Comparison of ENCODE assay signal across 9 mouse cellular contexts in genomic region chr6:52203371-52204049, GRCm38 (mm10). TPM values are rescaled to one million over a fixed set of nuclear protein-coding genes. Genes with fewer than 3 reads are reported as not detected.
DNase-seq lines count a peak whose midpoint lies in the region; ATAC-seq and TF ChIP-seq lines count a peak whose summit lies in the region.
"Had no signal": no experiment of that assay in that cellular context is flagged by ENCODE, and none has a peak within 500 bp of the region (broad histone marks: within the 10 kb centered on the region; RNA-seq: fewer than 3 reads in every experiment).

No protein-coding gene starts in this region.

- WGBS in heart, embryonic 13.5 days: under 1% methylated on average over 46 of the region's 46 CpGs
- whole genome bisulfite sequencing in forebrain, embryonic 12.5 days: under 1% methylated on average over 40 of the region's 46 CpGs
- WGBS in kidney, postnatal 0 days: 6% methylated on average over 44 of the region's 46 CpGs
- under 1% methylated on average over 43 of the region's 46 CpGs for WGBS in neural tube, embryonic 11.5 days

- intact Hi-C loops in heart, postnatal 25 days (cut with DNase I): no loop called here

- no peaks in the 10 kb centered on the region for H3K9me3 ChIP-seq in heart, embryonic 13.5 days
- no peaks in the 10 kb centered on the region for H3K9me3 ChIP-seq in forebrain, embryonic 12.5 days
- H3K9me3 ChIP-seq in kidney, postnatal 0 days (replicated peaks; ENCODE audit: low read length): no peaks in the 10 kb centered on the region
- no peaks in the 10 kb centered on the region for H3K9me3 ChIP-seq in neural tube, embryonic 11.5 days (ENCODE audit: control insufficient read depth, low read length)

- ATAC-seq in heart, embryonic 13.5 days (ENCODE audit: extremely low read depth, insufficient number of reproducible peaks, low FRiP score, low TSS enrichment): no peak
- no peak for ATAC-seq in forebrain, embryonic 12.5 days (ENCODE audit: low FRiP score)
- peak; percentile 6; the same call in 1 of the 2 replicates for ATAC-seq in kidney, postnatal 0 days (replicated peaks; ENCODE audit: low FRiP score, low read depth)
- peak; percentile 48; the same call in 1 of the 2 replicates for ATAC-seq in neural tube, embryonic 11.5 days (ENCODE audit: insufficient read depth, low FRiP score, low TSS enrichment)
- no peak for ATAC-seq in CD4-positive, CD25-positive, alpha-beta regulatory T cell, adult 4 months

- H3K4me2 ChIP-seq in heart, embryonic 13.5 days: peak overlapping the region; percentile 67
- H3K4me2 ChIP-seq in forebrain, embryonic 12.5 days: peak overlapping the region; percentile 24
- H3K4me2 ChIP-seq in kidney, postnatal 0 days (ENCODE audit: low read length): peak overlapping the region; percentile 89
- peak overlapping the region; percentile 99 for H3K4me2 ChIP-seq in neural tube, embryonic 11.5 days (ENCODE audit: low read depth)

- peak overlapping the region; percentile 80 for H3K9ac ChIP-seq in heart, embryonic 13.5 days
- H3K9ac ChIP-seq in forebrain, embryonic 12.5 days: no peak overlapping the region
- peak overlapping the region; percentile 76 for H3K9ac ChIP-seq in kidney, postnatal 0 days (ENCODE audit: low read depth, low read length)
- H3K9ac ChIP-seq in neural tube, embryonic 11.5 days (ENCODE audit: low read length): peak overlapping the region; percentile 98

- no peak for DNase-seq in heart, postnatal 25 days (ENCODE audit: low spot score)
- DNase-seq in kidney, postnatal 0 days (ENCODE audit: low spot score): no peak
- DNase-seq in neural tube, embryonic 11.5 days (ENCODE audit: low spot score): peak; percentile 72
- DNase-seq in thymus, postnatal 4 days: no peak
- no peak for DNase-seq in retina, embryonic 14.5 days (ENCODE audit: low spot score)

- peak overlapping the region; percentile 13; the same call in 1 of the 2 replicates for H3K27ac ChIP-seq in heart, embryonic 13.5 days (replicated peaks)
- H3K27ac ChIP-seq in forebrain, embryonic 12.5 days: no peak overlapping the region
- H3K27ac ChIP-seq in kidney, postnatal 0 days: peak overlapping the region; percentile 74
- peak overlapping the region; percentile 100 for H3K27ac ChIP-seq in neural tube, embryonic 11.5 days (ENCODE audit: low read depth, low read length)

- 0 out of 2 replicates have a peak, but pooled peaks have one; percentile 1 for TF ChIP-seq CTCF in kidney, postnatal 0 days (IDR thresholded peaks at IDR 0.05; ENCODE audit: low read depth)

- no peaks in the 10 kb centered on the region for H3K36me3 ChIP-seq in heart, embryonic 13.5 days
- H3K36me3 ChIP-seq in forebrain, embryonic 12.5 days (replicated peaks): no peaks in the 10 kb centered on the region
- 0 out of 2 replicates have a peak, but pooled peaks cover 10% of the 10 kb centered on the region for H3K36me3 ChIP-seq in kidney, postnatal 0 days (ENCODE audit: insufficient read depth, low read length)
- peaks cover 15% of the 10 kb centered on the region for H3K36me3 ChIP-seq in neural tube, embryonic 11.5 days (ENCODE audit: control insufficient read depth, insufficient read depth, low read length)

- peaks cover 24% of the 10 kb centered on the region for H3K4me1 ChIP-seq in heart, embryonic 13.5 days
- H3K4me1 ChIP-seq in forebrain, embryonic 12.5 days: peaks cover 12% of the 10 kb centered on the region; the same call in 1 of the 2 replicates
- H3K4me1 ChIP-seq in kidney, postnatal 0 days (replicated peaks; ENCODE audit: insufficient read depth, low read length): peaks cover 32% of the 10 kb centered on the region
- H3K4me1 ChIP-seq in neural tube, embryonic 11.5 days (ENCODE audit: control insufficient read depth, insufficient read depth, low read length): peaks cover 57% of the 10 kb centered on the region

- peak overlapping the region; percentile 56 for H3K4me3 ChIP-seq in heart, embryonic 13.5 days
- H3K4me3 ChIP-seq in forebrain, embryonic 12.5 days (replicated peaks): peak overlapping the region; percentile 25
- peak overlapping the region; percentile 59 for H3K4me3 ChIP-seq in kidney, postnatal 0 days (replicated peaks; ENCODE audit: low read depth, low read length)
- peak overlapping the region; percentile 87 for H3K4me3 ChIP-seq in neural tube, embryonic 11.5 days (ENCODE audit: low read depth, low read length)

- peaks cover 100% of the 10 kb centered on the region for H3K27me3 ChIP-seq in heart, embryonic 13.5 days (replicated peaks)
- H3K27me3 ChIP-seq in forebrain, embryonic 12.5 days: peaks cover 99% of the 10 kb centered on the region
- H3K27me3 ChIP-seq in kidney, postnatal 0 days (ENCODE audit: insufficient read depth, low read length): no peaks in the 10 kb centered on the region
- H3K27me3 ChIP-seq in neural tube, embryonic 11.5 days (ENCODE audit: control insufficient read depth, insufficient read depth, low read length): no peaks in the 10 kb centered on the region

RNA-seq across cellular contexts. Expression of gene Hoxa5, which starts 0.9 kb away (rescaled TPM):
- polyA plus RNA-seq in heart, embryonic 13.5 days (2015; fragmentation: Nextera tagmentation; extraction: Ambion mirVana): 3.6 and 5.9 TPM in 2 replicates
- 1 to 10 TPM in 1 of 2 experiments, under 1 TPM in 1; 0.52 to 1.3 TPM for total RNA-seq in heart, postnatal 25 days (2021)
- polyA plus RNA-seq in forebrain, embryonic 12.5 days (2016; fragmentation: Nextera tagmentation; extraction: Ambion mirVana): not detected in 2 replicates
- 9.7 and 10.4 TPM in 2 replicates for polyA plus RNA-seq in kidney, postnatal 0 days (2015; fragmentation: Nextera tagmentation; extraction: Ambion mirVana)
- polyA plus RNA-seq in neural tube, embryonic 11.5 days (2014; fragmentation: Nextera tagmentation; extraction: Ambion mirVana): 53.4 and 56.5 TPM in 2 replicates
- polyA plus RNA-seq in CD4-positive, CD25-positive, alpha-beta regulatory T cell, adult 4 months (2017; shearing (Covaris generic)): not detected

RNA-seq across cellular contexts. Expression of gene Hoxa6, which starts 5.0 kb away (rescaled TPM):
- 0.40 TPM in 1 of 2 replicates, not detected in the other for polyA plus RNA-seq in heart, embryonic 13.5 days (2015; fragmentation: Nextera tagmentation; extraction: Ambion mirVana)
- not detected for total RNA-seq in heart, postnatal 25 days (2021)
- polyA plus RNA-seq in forebrain, embryonic 12.5 days (2016; fragmentation: Nextera tagmentation; extraction: Ambion mirVana): not detected in 2 replicates
- polyA plus RNA-seq in kidney, postnatal 0 days (2015; fragmentation: Nextera tagmentation; extraction: Ambion mirVana): 2.8 and 3.0 TPM in 2 replicates
- polyA plus RNA-seq in neural tube, embryonic 11.5 days (2014; fragmentation: Nextera tagmentation; extraction: Ambion mirVana): 16.0 and 18.8 TPM in 2 replicates
- polyA plus RNA-seq in CD4-positive, CD25-positive, alpha-beta regulatory T cell, adult 4 months (2017; shearing (Covaris generic)): not detected

RNA-seq across cellular contexts. Expression of gene Hoxa3, which starts 9.6 kb away (rescaled TPM):
- 0.99 and 1.2 TPM in 2 replicates for polyA plus RNA-seq in heart, embryonic 13.5 days (2015; fragmentation: Nextera tagmentation; extraction: Ambion mirVana)
- 1 to 10 TPM in 1 of 2 experiments, under 1 TPM in 1; 0.48 to 1.0 TPM for total RNA-seq in heart, postnatal 25 days (2021)
- 0.32 TPM in 1 of 2 replicates, not detected in the other for polyA plus RNA-seq in forebrain, embryonic 12.5 days (2016; fragmentation: Nextera tagmentation; extraction: Ambion mirVana)
- polyA plus RNA-seq in kidney, postnatal 0 days (2015; fragmentation: Nextera tagmentation; extraction: Ambion mirVana): 4.8 and 6.0 TPM in 2 replicates
- 20.2 TPM in 2 replicates for polyA plus RNA-seq in neural tube, embryonic 11.5 days (2014; fragmentation: Nextera tagmentation; extraction: Ambion mirVana)
- under 1 TPM in 1 of 2 experiments, not detected in 1; 0.15 TPM for polyA plus RNA-seq in CD4-positive, CD25-positive, alpha-beta regulatory T cell, adult 4 months (2017; shearing (Covaris generic))

RNA-seq across cellular contexts. Expression of gene Gm28308, which starts 9.6 kb away (rescaled TPM):
- polyA plus RNA-seq in heart, embryonic 13.5 days (2015; fragmentation: Nextera tagmentation; extraction: Ambion mirVana): not detected in 2 replicates
- not detected for total RNA-seq in heart, postnatal 25 days (2021)
- polyA plus RNA-seq in forebrain, embryonic 12.5 days (2016; fragmentation: Nextera tagmentation; extraction: Ambion mirVana): not detected in 2 replicates
- polyA plus RNA-seq in kidney, postnatal 0 days (2015; fragmentation: Nextera tagmentation; extraction: Ambion mirVana): 0.66 and 2.1 TPM in 2 replicates
- polyA plus RNA-seq in neural tube, embryonic 11.5 days (2014; fragmentation: Nextera tagmentation; extraction: Ambion mirVana): not detected in 2 replicates
- not detected for polyA plus RNA-seq in CD4-positive, CD25-positive, alpha-beta regulatory T cell, adult 4 months (2017; shearing (Covaris generic))
- total RNA-seq: hematopoietic stem cell, adult 5-6 weeks had no signal

RNA-seq across cellular contexts. Expression of gene Hoxa4, which starts 12.0 kb away (rescaled TPM):
- 0.71 and 0.74 TPM in 2 replicates for polyA plus RNA-seq in heart, embryonic 13.5 days (2015; fragmentation: Nextera tagmentation; extraction: Ambion mirVana)
- under 1 TPM; 0.22 to 0.36 TPM for total RNA-seq in heart, postnatal 25 days (2021)
- polyA plus RNA-seq in forebrain, embryonic 12.5 days (2016; fragmentation: Nextera tagmentation; extraction: Ambion mirVana): not detected in 2 replicates
- polyA plus RNA-seq in kidney, postnatal 0 days (2015; fragmentation: Nextera tagmentation; extraction: Ambion mirVana): 1.6 and 2.2 TPM in 2 replicates
- polyA plus RNA-seq in neural tube, embryonic 11.5 days (2014; fragmentation: Nextera tagmentation; extraction: Ambion mirVana): 10.2 and 11.7 TPM in 2 replicates
- not detected for polyA plus RNA-seq in CD4-positive, CD25-positive, alpha-beta regulatory T cell, adult 4 months (2017; shearing (Covaris generic))

Comparison
In these comparisons a context has a peak if more than half of its experiments do, and no peak if none do; other contexts are left out.
1. ATAC-seq: peak in kidney, postnatal 0 days (single experiment) and neural tube, embryonic 11.5 days (single experiment); none in heart, embryonic 13.5 days (single experiment), forebrain, embryonic 12.5 days (single experiment) and CD4-positive, CD25-positive, alpha-beta regulatory T cell, adult 4 months (single experiment).
2. H3K4me2 ChIP-seq: peak in every context shown above with its lines; median percentile 99 in neural tube, embryonic 11.5 days; 89 in kidney, postnatal 0 days; 67 in heart, embryonic 13.5 days; 24 in forebrain, embryonic 12.5 days.
3. H3K4me3 ChIP-seq: peak in every context shown above with its lines; median percentile 87 in neural tube, embryonic 11.5 days; 59 in kidney, postnatal 0 days; 56 in heart, embryonic 13.5 days; 25 in forebrain, embryonic 12.5 days.